Mouse (Mus musculus): ENCODE measurements around the gene Alkbh3. TPM values are rescaled to one million over a fixed set of nuclear protein-coding genes. Genes with fewer than 3 reads are reported as not detected.

Alkbh3 gene
- polyA plus RNA-seq, 1 experiment, result 62.3 TPM

DNA sequence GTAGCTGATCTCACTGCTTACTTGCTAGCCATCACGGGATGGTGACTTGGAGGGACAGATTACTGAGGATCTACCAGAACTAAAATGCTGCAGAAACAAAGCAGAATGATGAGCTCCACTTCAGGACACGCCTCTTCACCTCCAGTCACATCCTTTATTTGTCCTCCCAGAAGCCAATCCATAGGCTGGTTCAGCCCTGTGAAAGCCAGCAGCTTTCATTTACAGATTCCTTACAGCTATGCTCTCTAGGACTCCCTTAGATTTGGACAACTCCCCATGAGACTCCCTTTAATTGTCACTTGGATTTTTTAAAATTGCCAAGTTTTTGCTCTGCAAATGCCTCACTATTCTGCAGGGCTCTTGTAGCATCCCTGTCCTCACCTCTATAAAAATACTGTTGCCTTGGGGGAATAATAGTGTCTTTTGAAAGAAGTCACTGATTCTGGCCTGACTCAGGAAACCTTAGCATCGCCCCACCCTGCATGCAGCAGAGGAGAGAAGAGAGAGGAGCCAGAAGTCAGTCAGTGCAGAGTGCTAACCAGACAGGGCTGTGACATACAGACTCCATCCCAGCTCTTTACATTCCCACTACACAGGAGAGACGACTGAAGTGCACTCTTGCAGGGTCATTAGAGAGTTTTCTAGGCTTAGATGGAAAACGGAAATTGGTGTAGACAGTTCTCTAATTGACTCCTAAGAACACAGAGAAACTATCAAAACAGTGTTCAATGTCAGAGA, 38.3 kb upstream of the Alkbh3 start:
- no peaks in the 10 kb centered on the region for H3K36me3 ChIP-seq (ENCODE audit: control insufficient read depth, insufficient read depth, low read length)
- TF ChIP-seq POLR2A (IDR thresholded peaks at IDR 0.05; ENCODE audit: low read depth, low read length) (no peak), CTCF (conservative IDR thresholded peaks at IDR 0.05; ENCODE audit: insufficient read depth, insufficient read length, low read depth, low read length) (no peak)
- H3K4me1 ChIP-seq (ENCODE audit: control insufficient read depth, insufficient read depth, low read length), result no peaks in the 10 kb centered on the region; the same call in 1 of the 2 replicates
- no peak overlapping the region for H3K4me3 ChIP-seq (ENCODE audit: insufficient read depth, low read depth, low read length)
- DNase-seq, result no peak
- H3K27ac ChIP-seq (ENCODE audit: insufficient read depth, low read depth, low read length), result no peak overlapping the region
- WGBS, result 81% methylated on average over 5 of the region's 5 CpGs
- H3K27me3 ChIP-seq (replicated peaks; ENCODE audit: control insufficient read depth, insufficient read depth, low read length), result no peaks in the 10 kb centered on the region

GRCm38 (mm10) chr2:94048271-94048670, 37.7 kb upstream of the Alkbh3 start:
- 59% methylated on average over 1 of the region's 1 CpGs for WGBS
- Histone ChIP-seq H3K4me3 (ENCODE audit: insufficient read depth, low read depth, low read length) (no peak overlapping the region), H3K4me1 (ENCODE audit: control insufficient read depth, insufficient read depth, low read length) (no peaks in the 10 kb centered on the region; the same call in 1 of the 2 replicates)

GRCm38 (mm10) chr2:94045411-94046090, 34.9 kb upstream of the Alkbh3 start:
- no peak for TF ChIP-seq CTCF (conservative IDR thresholded peaks at IDR 0.05; ENCODE audit: insufficient read depth, insufficient read length, low read depth, low read length)
- no peak for TF ChIP-seq POLR2A (IDR thresholded peaks at IDR 0.05; ENCODE audit: low read depth, low read length)
- 55% methylated on average over 6 of the region's 6 CpGs for WGBS
- DNase-seq, result no peak
- Histone ChIP-seq H3K27ac (ENCODE audit: insufficient read depth, low read depth, low read length) (no peak overlapping the region), H3K27me3 (replicated peaks; ENCODE audit: control insufficient read depth, insufficient read depth, low read length) (no peaks in the 10 kb centered on the region), H3K4me3 (ENCODE audit: insufficient read depth, low read depth, low read length) (no peak overlapping the region), H3K36me3 (ENCODE audit: control insufficient read depth, insufficient read depth, low read length) (no peaks in the 10 kb centered on the region), H3K4me1 (ENCODE audit: control insufficient read depth, insufficient read depth, low read length) (no peaks in the 10 kb centered on the region; the same call in 1 of the 2 replicates)

More at GRCm38 (mm10) chr2:94048271-94048670, 37.7 kb upstream of the Alkbh3 start:
- no peak for DNase-seq
- no peaks in the 10 kb centered on the region for H3K36me3 ChIP-seq (ENCODE audit: control insufficient read depth, insufficient read depth, low read length)
- H3K27me3 ChIP-seq (replicated peaks; ENCODE audit: control insufficient read depth, insufficient read depth, low read length), result no peaks in the 10 kb centered on the region
- no peak for TF ChIP-seq CTCF (conservative IDR thresholded peaks at IDR 0.05; ENCODE audit: insufficient read depth, insufficient read length, low read depth, low read length)
- TF ChIP-seq POLR2A (IDR thresholded peaks at IDR 0.05; ENCODE audit: low read depth, low read length), result no peak
- H3K27ac ChIP-seq (ENCODE audit: insufficient read depth, low read depth, low read length), result no peak overlapping the region

GRCm38 (mm10) chr2:94044174-94044573, 33.6 kb upstream of the Alkbh3 start:
- no peak for TF ChIP-seq CTCF (conservative IDR thresholded peaks at IDR 0.05; ENCODE audit: insufficient read depth, insufficient read length, low read depth, low read length)
- no peak for TF ChIP-seq POLR2A (IDR thresholded peaks at IDR 0.05; ENCODE audit: low read depth, low read length)
- Histone ChIP-seq H3K4me1 (ENCODE audit: control insufficient read depth, insufficient read depth, low read length) (no peaks in the 10 kb centered on the region; the same call in 1 of the 2 replicates), H3K27me3 (replicated peaks; ENCODE audit: control insufficient read depth, insufficient read depth, low read length) (no peaks in the 10 kb centered on the region), H3K36me3 (ENCODE audit: control insufficient read depth, insufficient read depth, low read length) (no peaks in the 10 kb centered on the region), H3K4me3 (ENCODE audit: insufficient read depth, low read depth, low read length) (no peak overlapping the region), H3K27ac (ENCODE audit: insufficient read depth, low read depth, low read length) (no peak overlapping the region)
- DNase-seq, result no peak
- 73% methylated on average over 2 of the region's 2 CpGs for WGBS

GRCm38 (mm10) chr2:94043662-94044061, 33.1 kb upstream of the Alkbh3 start:
- no peak for TF ChIP-seq POLR2A (IDR thresholded peaks at IDR 0.05; ENCODE audit: low read depth, low read length)
- TF ChIP-seq CTCF (conservative IDR thresholded peaks at IDR 0.05; ENCODE audit: insufficient read depth, insufficient read length, low read depth, low read length), result no peak
- no peak for DNase-seq

DNA sequence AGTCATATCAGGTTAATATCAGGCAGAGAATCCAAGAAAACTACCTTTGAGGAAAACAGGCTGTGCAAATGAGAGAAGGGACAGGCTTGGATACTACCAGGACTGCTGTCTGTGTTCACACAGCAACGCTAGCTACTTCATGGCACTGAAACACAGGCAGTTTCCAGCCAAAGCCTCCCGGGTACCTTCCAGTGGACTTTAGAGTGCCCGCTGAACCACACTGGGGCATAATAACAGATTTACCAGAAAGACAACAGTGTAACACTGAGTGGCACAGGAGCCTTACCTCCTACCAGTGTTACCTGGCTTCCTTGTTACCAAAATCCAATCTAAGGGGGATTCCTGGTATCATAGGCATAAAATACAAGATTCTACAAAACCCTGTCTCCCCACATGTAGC, 31.9 kb upstream of the Alkbh3 start:
- no peak overlapping the region for H3K4me3 ChIP-seq (ENCODE audit: insufficient read depth, low read depth, low read length)
- no peak overlapping the region for H3K27ac ChIP-seq (ENCODE audit: insufficient read depth, low read depth, low read length)
- H3K4me1 ChIP-seq (ENCODE audit: control insufficient read depth, insufficient read depth, low read length), result no peaks in the 10 kb centered on the region; the same call in 1 of the 2 replicates
- WGBS, result 77% methylated on average over 3 of the region's 3 CpGs
- DNase-seq, result peak; percentile 48
- TF ChIP-seq POLR2A (IDR thresholded peaks at IDR 0.05; ENCODE audit: low read depth, low read length) (no peak), CTCF (conservative IDR thresholded peaks at IDR 0.05; ENCODE audit: insufficient read depth, insufficient read length, low read depth, low read length) (no peak)
- H3K27me3 ChIP-seq (replicated peaks; ENCODE audit: control insufficient read depth, insufficient read depth, low read length), result no peaks in the 10 kb centered on the region
- H3K36me3 ChIP-seq (ENCODE audit: control insufficient read depth, insufficient read depth, low read length), result no peaks in the 10 kb centered on the region

More at GRCm38 (mm10) chr2:94043662-94044061, 33.1 kb upstream of the Alkbh3 start:
- Histone ChIP-seq H3K27me3 (replicated peaks; ENCODE audit: control insufficient read depth, insufficient read depth, low read length) (no peaks in the 10 kb centered on the region), H3K4me1 (ENCODE audit: control insufficient read depth, insufficient read depth, low read length) (no peaks in the 10 kb centered on the region; the same call in 1 of the 2 replicates), H3K36me3 (ENCODE audit: control insufficient read depth, insufficient read depth, low read length) (no peaks in the 10 kb centered on the region), H3K4me3 (ENCODE audit: insufficient read depth, low read depth, low read length) (no peak overlapping the region), H3K27ac (ENCODE audit: insufficient read depth, low read depth, low read length) (no peak overlapping the region)
- 54% methylated on average over 5 of the region's 5 CpGs for WGBS
